Mouse (Mus musculus) heart, postnatal 0 days (tissue): ENCODE data around the gene Usp21. TPM values are rescaled to one million over a fixed set of nuclear protein-coding genes. Genes with fewer than 3 reads are reported as not detected.

ENCODE experiments used
- ATAC-seq: fragments of 200-750 bp; cut with Nextera tagmentation; 2 replicates; pipeline ENCODE4 v1.8.0; 2017; ENCODE audit warnings: low read depth, moderate number of reproducible peaks, moderate library complexity; ENCODE audit not compliant: insufficient read depth
- DNase-seq: peaks from one replicate; pipeline ENCODE4 v3.0.0-alpha.2; 2016; ENCODE audit warnings: low spot score
- H3K27ac ChIP-seq: fragments of 300-500 bp; sonication (generic); 2 replicates; pipeline ENCODE4 v1.5.1; 2014; ENCODE audit warnings: low read depth, mild to moderate bottlenecking
- H3K27me3 ChIP-seq: fragments of 300-500 bp; sonication (generic); 2 replicates; pipeline ENCODE4 v1.6.1; 2014; ENCODE audit warnings: low read length, mixed read lengths; ENCODE audit not compliant: control insufficient read depth, insufficient read depth
- H3K36me3 ChIP-seq: fragments of 300-500 bp; sonication (generic); replicated peaks from 2 replicates; pipeline ENCODE4 v1.6.1; 2014; ENCODE audit warnings: low read length, mixed read lengths; ENCODE audit not compliant: control insufficient read depth, insufficient read depth
- H3K4me1 ChIP-seq: fragments of 300-500 bp; sonication (generic); 2 replicates; pipeline ENCODE4 v1.6.1; 2014; ENCODE audit warnings: antibody characterized with exemption; ENCODE audit not compliant: control insufficient read depth, insufficient read depth
- H3K4me2 ChIP-seq: fragments of 300-500 bp; sonication (generic); 2 replicates; pipeline ENCODE4 v1.6.1; 2014; ENCODE audit warnings: low read depth, mild to moderate bottlenecking, low read length, moderate library complexity
- H3K4me3 ChIP-seq: fragments of 300-500 bp; sonication (generic); 2 replicates; pipeline ENCODE4 v1.5.1; 2014; ENCODE audit warnings: low read depth, low read length
- H3K9ac ChIP-seq: fragments of 300-500 bp; sonication (generic); replicated peaks from 2 replicates; pipeline ENCODE4 v1.6.1; 2014; ENCODE audit warnings: low read depth, low read length, mixed read lengths
- H3K9me3 ChIP-seq: fragments of 300-500 bp; sonication (generic); replicated peaks from 2 replicates; pipeline ENCODE4 v1.6.1; 2016; ENCODE audit warnings: low read length; ENCODE audit not compliant: control insufficient read depth
- CTCF ChIP-seq: IDR thresholded peaks from 2 replicates; pipeline ENCODE4 v1.5.1; 2016; ENCODE audit warnings: antibody characterized with exemption, control low read depth, low read depth
- EP300 ChIP-seq: IDR thresholded peaks from 2 replicates; pipeline ENCODE4 v1.6.1; 2016; ENCODE audit warnings: antibody characterized with exemption, low read depth
- WGBS: fragments of 180-500 bp; shearing (Covaris S2); extraction: QIAGEN DNeasy Blood & Tissue Kit; methylation state at CpG from one replicate; pipeline ENCODE4 v1.1.7; 2014; 5-methylcytosine and 5-hydroxymethylcytosine counted together
- polyA plus RNA-seq: library from polyadenylated mRNA; unstranded; fragments of >200 nt; fragmentation: Nextera tagmentation; extraction: Ambion mirVana; gene quantifications from 2 replicates; pipeline ENCODE4 v1.2.1, GENCODE M21; 2015
- total RNA-seq: library from RNA; depleted of rRNA; stranded (reverse); fragments of >200 nt; gene quantifications from 2 replicates; pipeline ENCODE4 v1.2.3, GENCODE M21; 2014; ENCODE audit warnings: low replicate concordance

Gene Usp21
- total and polyA plus RNA-seq, 2 experiments from 2014 or later: 27.3 to 30.6 TPM

DNA sequence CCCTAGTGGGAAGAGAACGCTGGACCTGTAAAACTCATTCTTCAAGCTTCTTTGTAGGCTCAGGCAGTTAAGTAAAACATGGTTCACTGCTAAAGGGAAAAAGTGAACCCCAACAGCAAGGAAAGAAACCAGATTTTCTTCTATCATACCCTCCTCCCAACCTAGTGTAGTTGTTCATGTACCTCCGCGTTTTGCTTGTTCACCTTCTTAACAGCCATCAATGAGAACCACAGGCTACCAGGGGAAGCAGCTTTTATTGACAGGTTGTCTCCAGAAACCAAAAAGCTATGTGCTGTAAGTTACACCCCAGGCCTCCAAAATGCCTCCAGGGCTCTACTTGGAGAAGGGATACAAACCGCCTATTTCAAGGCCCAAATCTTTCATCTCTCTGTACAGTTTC lies 537 bp upstream of the Usp21 start:
- peak overlapping the region; percentile 95; the same call in 1 of the 2 replicates for H3K4me3 ChIP-seq
- ATAC-seq: no peak
- 70% methylated on average over 4 of the region's 4 CpGs for WGBS
- H3K27ac ChIP-seq: no peak overlapping the region
- no peaks in the 10 kb centered on the region for H3K27me3 ChIP-seq
- H3K9ac ChIP-seq: no peak overlapping the region
- peak overlapping the region; percentile 84; the same call in 1 of the 2 replicates for H3K4me2 ChIP-seq
- TF ChIP-seq EP300: no peak
- no peak for TF ChIP-seq CTCF
- H3K4me1 ChIP-seq: peaks cover 8% of the 10 kb centered on the region; the same call in 1 of the 2 replicates
- peaks cover 38% of the 10 kb centered on the region for H3K36me3 ChIP-seq
- no peaks in the 10 kb centered on the region for H3K9me3 ChIP-seq
- DNase-seq: no peak

DNA sequence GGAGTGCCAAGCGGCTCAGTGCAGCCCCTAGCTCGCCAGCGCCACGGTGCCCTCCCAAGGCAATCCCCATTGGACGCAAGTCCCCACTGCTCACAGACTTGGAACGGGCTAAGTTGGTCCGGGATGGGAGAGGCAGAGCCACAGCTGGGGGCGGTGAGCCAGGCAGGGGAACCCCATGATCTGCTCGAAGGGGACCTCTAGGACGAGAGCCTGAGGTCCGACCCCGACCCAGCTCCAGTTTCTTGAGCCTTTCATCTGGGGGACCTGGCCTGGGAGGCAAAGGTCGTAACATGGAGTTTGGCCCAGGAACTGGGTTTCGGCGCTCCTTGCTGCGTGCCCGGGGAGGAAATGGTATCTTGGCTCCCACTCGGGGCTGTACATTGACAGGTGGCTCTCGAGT lies 1.3 kb downstream of the Usp21 start:
- WGBS: 91% methylated on average over 19 of the region's 19 CpGs
- no peak for ATAC-seq
- DNase-seq: no peak
- no peak overlapping the region for H3K4me3 ChIP-seq
- TF ChIP-seq EP300: no peak
- no peak for TF ChIP-seq CTCF
- H3K4me2 ChIP-seq: peak overlapping the region; percentile 84
- no peaks in the 10 kb centered on the region for H3K9me3 ChIP-seq
- H3K4me1 ChIP-seq: peaks cover 7% of the 10 kb centered on the region; the same call in 1 of the 2 replicates
- H3K27ac ChIP-seq: no peak overlapping the region
- H3K36me3 ChIP-seq: peaks cover 44% of the 10 kb centered on the region
- no peak overlapping the region for H3K9ac ChIP-seq
- H3K27me3 ChIP-seq: no peaks in the 10 kb centered on the region

DNA sequence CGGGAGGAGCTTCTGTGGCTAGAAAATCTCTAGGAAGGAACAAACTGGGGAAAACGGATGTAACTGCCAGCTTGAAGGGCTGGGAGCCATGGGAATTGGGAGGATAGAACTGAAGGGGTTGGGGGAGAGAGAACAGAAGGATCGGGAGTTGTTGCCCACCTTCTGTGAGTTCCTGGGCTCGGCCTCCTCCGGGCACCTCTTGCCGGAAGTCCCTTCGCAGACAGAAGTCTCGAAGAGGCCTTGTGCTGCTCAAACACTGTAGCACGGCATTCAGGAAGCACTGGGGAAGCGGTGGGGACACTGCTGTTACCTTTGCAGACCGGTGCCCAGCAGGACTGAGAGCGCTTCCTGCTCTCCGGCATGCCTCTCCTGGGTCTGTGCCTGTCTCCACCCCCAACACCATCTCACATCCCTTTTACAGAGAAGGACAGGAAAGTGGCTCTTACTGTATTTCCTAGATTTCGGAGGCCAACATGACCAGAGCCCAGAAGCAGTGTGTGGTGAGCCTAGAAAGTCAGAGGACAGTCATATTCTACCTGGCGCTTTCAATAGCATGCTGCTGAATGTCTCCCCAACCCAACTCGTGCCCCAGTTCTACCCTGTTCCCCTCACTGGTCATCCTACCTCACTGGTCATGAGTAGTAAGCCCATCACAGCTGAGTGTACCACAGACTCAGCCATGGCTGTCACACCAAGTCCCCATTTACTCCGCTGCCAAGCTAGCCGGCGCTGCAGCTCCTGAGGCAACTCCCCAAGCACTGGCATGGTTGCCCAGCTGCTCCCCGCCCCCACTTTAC lies 2.5 kb downstream of the Usp21 start:
- Histone ChIP-seq H3K36me3 (peaks cover 44% of the 10 kb centered on the region), H3K4me1 (peaks cover 8% of the 10 kb centered on the region), H3K27me3 (no peaks in the 10 kb centered on the region), H3K9me3 (no peaks in the 10 kb centered on the region), H3K4me2 (no peak overlapping the region), H3K4me3 (no peak overlapping the region), H3K27ac (no peak overlapping the region), H3K9ac (no peak overlapping the region)
- WGBS: 80% methylated on average over 20 of the region's 20 CpGs
- TF ChIP-seq CTCF (no peak), EP300 (no peak)
- DNase-seq (no peak), ATAC-seq (no peak)

DNA sequence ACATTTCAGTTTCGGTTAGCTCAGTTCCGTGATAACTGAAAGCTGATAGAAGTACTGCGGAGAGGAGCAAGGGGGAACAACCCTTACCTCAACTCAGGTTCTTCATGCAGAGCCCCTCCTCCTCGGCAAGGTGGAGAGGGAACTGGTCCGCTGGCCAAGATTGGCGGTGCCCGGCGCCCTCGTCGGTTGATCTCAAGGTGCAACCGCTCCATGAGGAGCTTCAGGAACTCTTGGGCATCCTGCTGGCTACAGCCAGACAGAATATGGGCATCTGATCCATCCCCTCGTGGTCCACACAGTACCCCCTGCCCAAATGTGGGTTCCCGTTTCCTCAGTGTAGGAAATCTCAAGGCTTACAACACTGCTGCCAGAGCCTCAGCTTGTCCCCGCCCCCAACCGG lies 3.3 kb downstream of the Usp21 start:
- Histone ChIP-seq H3K4me1 (peaks cover 14% of the 10 kb centered on the region), H3K9ac (no peak overlapping the region), H3K27ac (no peak overlapping the region), H3K36me3 (peaks cover 38% of the 10 kb centered on the region), H3K4me2 (no peak overlapping the region), H3K4me3 (no peak overlapping the region), H3K27me3 (no peaks in the 10 kb centered on the region), H3K9me3 (no peaks in the 10 kb centered on the region)
- 89% methylated on average over 15 of the region's 15 CpGs for WGBS
- DNase-seq (no peak), ATAC-seq (no peak)
- TF ChIP-seq EP300 (no peak), CTCF (no peak)

DNA sequence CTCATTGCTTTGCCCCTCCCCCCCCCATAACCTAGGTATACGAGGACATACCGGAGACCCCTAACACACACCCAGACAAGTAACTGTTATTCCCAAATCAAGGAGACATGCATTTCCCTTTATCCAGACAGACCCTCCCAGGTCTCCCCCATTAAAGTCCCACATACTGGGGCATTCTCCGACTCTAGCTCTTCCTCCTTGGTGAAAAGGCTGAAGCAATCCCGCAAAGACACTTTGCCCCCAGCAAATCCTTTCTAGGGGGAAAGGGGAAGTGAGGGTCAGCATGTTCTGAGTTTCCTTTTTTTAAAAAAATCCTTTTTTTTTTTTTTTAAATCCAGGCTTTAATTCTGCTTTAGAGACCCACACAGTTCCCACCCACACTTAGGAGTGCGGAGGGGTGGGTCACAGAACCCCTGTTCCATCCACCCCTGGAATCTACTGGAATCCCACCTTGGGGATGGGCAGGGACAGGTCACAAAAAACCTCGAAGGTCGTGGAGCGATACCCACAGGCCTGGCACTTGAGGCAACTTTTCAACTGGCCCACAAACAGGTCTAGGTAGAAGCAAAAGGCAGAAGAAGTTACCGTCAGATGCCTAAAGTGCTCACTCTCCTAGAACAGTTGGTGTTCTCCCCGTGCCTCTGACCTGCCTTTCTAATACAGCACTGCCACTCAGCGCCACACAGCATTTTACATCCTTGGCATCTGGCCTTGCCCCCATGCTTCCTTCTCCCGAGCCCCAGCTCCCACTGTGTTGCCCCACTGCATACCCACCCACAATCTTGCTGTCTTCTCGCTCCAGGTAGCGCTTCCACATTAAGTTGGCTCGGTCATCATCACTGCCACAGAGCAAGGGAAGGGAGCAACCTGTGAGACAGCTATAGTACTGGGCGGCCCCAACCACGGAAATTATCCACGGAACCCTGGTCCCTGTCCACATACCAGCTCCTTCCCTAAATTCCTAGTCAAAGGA lies 4.3 kb downstream of the Usp21 start:
- H3K4me3 ChIP-seq: no peak overlapping the region
- H3K9me3 ChIP-seq: no peaks in the 10 kb centered on the region
- no peaks in the 10 kb centered on the region for H3K27me3 ChIP-seq
- H3K4me1 ChIP-seq: peaks cover 14% of the 10 kb centered on the region
- H3K27ac ChIP-seq: no peak overlapping the region
- TF ChIP-seq EP300 (no peak), CTCF (no peak)
- 91% methylated on average over 18 of the region's 18 CpGs for WGBS
- no peak for ATAC-seq
- H3K36me3 ChIP-seq: peaks cover 32% of the 10 kb centered on the region
- no peak overlapping the region for H3K4me2 ChIP-seq
- DNase-seq: no peak
- H3K9ac ChIP-seq: no peak overlapping the region
